Mouse (Mus musculus) cortical plate, adult 2 months (tissue): ENCODE measurements at regions not wholly inside any gene's neighbourhood (a gene's known extent, or its start where the extent isn't known, plus 50 kb on each side); places are given as distances from the start of the nearest gene placed in this dataset.

Experiments used
- CTCF ChIP-seq: fragments of 200-500 bp; IDR thresholded peaks from 2 replicates; pipeline ENCODE4 v1.5.1; 2011; ENCODE audit warnings: mild to moderate bottlenecking, control low read depth, low read length; ENCODE audit not compliant: insufficient read depth; ENCODE audit errors: extremely low read depth
- POLR2A ChIP-seq: fragments of 200-500 bp; IDR thresholded peaks from 2 replicates; pipeline ENCODE4 v1.6.1; 2011; ENCODE audit warnings: mild to moderate bottlenecking, low read length, control low read depth; ENCODE audit not compliant: insufficient read depth; ENCODE audit errors: extremely low read depth

DNA sequence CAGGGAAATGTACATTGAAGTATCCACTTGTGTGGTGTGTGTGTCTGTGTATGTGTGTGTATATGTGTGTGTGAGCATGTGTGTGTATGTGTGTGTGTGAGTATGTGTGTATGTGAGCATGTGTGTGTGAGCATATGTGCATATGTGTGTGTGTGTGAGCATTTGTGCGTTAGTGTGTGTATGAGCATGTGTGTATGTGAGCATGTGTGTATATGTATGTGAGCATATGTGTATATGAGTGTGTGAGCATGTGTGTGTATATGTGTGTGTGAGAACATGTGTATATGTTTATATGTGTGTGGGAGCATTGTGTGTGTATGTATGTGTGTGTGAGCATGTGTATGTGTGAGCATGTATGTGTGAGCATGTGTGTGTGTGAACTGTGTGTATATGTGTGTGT, 123.5 kb downstream of the Nuak1 start:
- TF ChIP-seq POLR2A (no peak), CTCF (no peak)
